8 mouse cellular contexts compared by ENCODE assay signal in the genomic region with DNA sequence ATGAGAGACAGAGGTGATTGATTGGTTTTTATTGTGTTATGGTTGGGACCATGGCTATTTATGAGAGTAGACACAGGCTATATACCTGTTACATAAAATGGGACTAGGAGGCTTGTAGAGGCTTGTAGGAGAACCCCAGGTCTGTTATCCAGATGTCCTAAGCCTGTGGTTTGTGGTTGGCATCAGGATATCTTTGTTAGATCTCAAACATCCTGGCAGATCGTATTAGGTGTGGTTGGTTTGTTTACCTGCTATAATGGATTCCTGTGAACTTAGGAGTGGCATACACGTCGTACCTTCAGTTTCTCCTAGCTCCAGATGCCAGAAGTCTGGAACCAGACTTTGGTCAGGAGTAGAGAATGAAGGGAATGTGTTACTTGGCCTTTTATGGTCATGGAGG.
"Had no signal": no experiment of that assay in that cellular context is flagged by ENCODE, and none has a peak within 500 bp of the region (broad histone marks: within the 10 kb centered on the region; RNA-seq: fewer than 3 reads in every experiment).

No protein-coding gene starts in this region.

- ATAC-seq: liver, postnatal 0 days had no signal

- DNase-seq: kidney, adult 18-20 months; kidney, postnatal 10 days; kidney, postnatal 4 days; liver; liver, embryonic 13.5 days; liver, postnatal 0 days; lung, postnatal 14 days; right cerebral cortex, postnatal 14 days had no signal
